Mouse (Mus musculus) embryonic facial prominence, embryonic 11.5 days (tissue): ENCODE results near the gene Kcnh2. TPM values are rescaled to one million over a fixed set of nuclear protein-coding genes. Genes with fewer than 3 reads are reported as not detected.
"Not testable (repeated sequence)": the region's sequence is repeated elsewhere in the genome, so short reads cannot be mapped to it uniquely, and the experiment has no call there.

Experiments
- ATAC-seq: fragments of 200-750 bp; cut with Nextera tagmentation; replicated peaks from 2 replicates; pipeline ENCODE4 v1.8.0; 2017; ENCODE audit warnings: low read depth; ENCODE audit not compliant: insufficient number of reproducible peaks, low FRiP score, low TSS enrichment
- DNase-seq: peaks from one replicate; pipeline ENCODE4 v3.0.0-alpha.2; 2015; ENCODE audit warnings: low spot score
- H3K27ac ChIP-seq: fragments of 300-500 bp; sonication (generic); replicated peaks from 2 replicates; pipeline ENCODE4 v1.5.1; 2014; ENCODE audit warnings: mild to moderate bottlenecking, low read depth, low read length, control low read depth
- H3K27me3 ChIP-seq: fragments of 300-500 bp; sonication (generic); 2 replicates; pipeline ENCODE4 v1.6.1; 2014; ENCODE audit warnings: mild to moderate bottlenecking, low read length, moderate library complexity, mixed read lengths; ENCODE audit not compliant: control insufficient read depth, insufficient read depth
- H3K36me3 ChIP-seq: fragments of 300-500 bp; sonication (generic); replicated peaks from 2 replicates; pipeline ENCODE4 v1.6.1; 2014; ENCODE audit warnings: low read depth, mild to moderate bottlenecking, low read length, moderate library complexity, mixed read lengths; ENCODE audit not compliant: control insufficient read depth, insufficient read depth
- H3K4me1 ChIP-seq: fragments of 300-500 bp; sonication (generic); 2 replicates; pipeline ENCODE4 v1.6.1; 2014; ENCODE audit warnings: low read length, mixed read lengths; ENCODE audit not compliant: control insufficient read depth, insufficient read depth
- H3K4me2 ChIP-seq: fragments of 300-500 bp; sonication (generic); 2 replicates; pipeline ENCODE4 v1.6.1; 2014; ENCODE audit warnings: low read depth, mild to moderate bottlenecking, control low read depth, low read length, moderate library complexity
- H3K4me3 ChIP-seq: fragments of 300-500 bp; sonication (generic); 2 replicates; pipeline ENCODE4 v1.5.1; 2014; ENCODE audit warnings: low read depth, low read length, control low read depth
- H3K9ac ChIP-seq: fragments of 300-500 bp; sonication (generic); replicated peaks from 2 replicates; pipeline ENCODE4 v1.6.1; 2014; ENCODE audit warnings: mild to moderate bottlenecking, control low read depth, low read length
- H3K9me3 ChIP-seq: fragments of 300-500 bp; sonication (generic); replicated peaks from 2 replicates; pipeline ENCODE4 v1.6.1; 2016; ENCODE audit warnings: mild to moderate bottlenecking, low read length, inconsistent platforms, mixed read lengths; ENCODE audit not compliant: control insufficient read depth
- WGBS: fragments of 180-500 bp; shearing (Covaris S2); extraction: QIAGEN DNeasy Blood & Tissue Kit; methylation state at CpG from one replicate; pipeline ENCODE4 v1.1.7; 2014; 5-methylcytosine and 5-hydroxymethylcytosine counted together
- polyA plus RNA-seq: library from polyadenylated mRNA; unstranded; fragments of >200 nt; fragmentation: Nextera tagmentation; extraction: Ambion mirVana; gene quantifications from 2 replicates; pipeline ENCODE4 v1.2.1, GENCODE M21; 2014

The Kcnh2 gene
- 3.7 and 4.2 TPM in 2 replicates for polyA plus RNA-seq

DNA sequence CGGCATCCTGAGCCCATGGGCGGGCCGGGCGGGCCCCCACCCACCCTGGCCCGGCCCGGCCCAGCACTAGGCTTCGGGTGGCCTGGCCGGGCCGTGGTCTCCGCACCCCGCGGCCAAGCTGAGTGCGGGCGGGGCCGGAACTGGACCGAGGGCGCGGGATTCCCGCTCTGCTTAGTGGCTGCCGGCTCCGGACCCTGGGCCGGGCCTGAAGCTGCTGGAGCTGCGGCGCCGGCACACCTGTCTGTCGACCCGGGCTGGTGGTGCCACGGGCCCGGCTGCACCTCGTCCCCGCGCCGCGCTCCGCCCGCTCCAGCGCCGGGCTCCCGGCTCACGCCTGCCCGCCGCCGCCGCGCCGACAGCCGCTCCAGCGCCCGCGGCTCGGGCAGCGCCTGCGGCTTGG is at the start of gene Kcnh2:
TSS of gene Kcnh2 (minus strand) at position 327 of the 400 bp plus-strand sequence.
- Histone ChIP-seq H3K4me1 (peaks cover 9% of the 10 kb centered on the region), H3K27me3 (peaks cover 43% of the 10 kb centered on the region), H3K4me2 (peak within 1 kb of the TSS; percentile 98), H3K4me3 (peak within 1 kb of the TSS; percentile 62), H3K9me3 (no peaks in the 10 kb centered on the region), H3K36me3 (no peaks in the 10 kb centered on the region), H3K9ac (peak within 1 kb of the TSS; percentile 77), H3K27ac (peak within 1 kb of the TSS; percentile 78)
- ATAC-seq = peak; percentile 37
- no peak for DNase-seq
- WGBS = 0% methylated on average over 32 of the region's 53 CpGs

DNA sequence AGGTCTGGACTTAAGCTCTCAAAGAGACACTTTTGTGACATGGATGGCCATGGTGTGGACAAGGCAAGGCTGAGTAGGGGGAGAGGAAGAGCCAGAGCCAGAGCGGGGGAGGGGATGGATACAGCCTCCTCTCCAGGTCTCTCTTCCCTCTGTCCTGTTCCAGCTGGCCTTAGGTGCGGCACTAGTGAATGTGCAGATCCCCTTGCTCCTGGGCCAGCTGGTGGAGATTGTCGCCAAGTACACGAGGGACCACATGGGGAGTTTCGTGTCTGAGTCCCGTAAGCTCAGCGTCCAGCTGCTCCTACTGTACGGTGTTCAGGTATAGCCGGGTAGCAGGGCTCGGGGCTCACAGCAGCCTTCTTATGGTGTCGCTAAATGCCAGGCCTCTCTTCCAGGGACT is 49.0 kb upstream of the Kcnh2 start:
- no peak overlapping the region for H3K27ac ChIP-seq
- no peak overlapping the region for H3K4me2 ChIP-seq
- H3K9ac ChIP-seq = no peak overlapping the region
- no peaks in the 10 kb centered on the region for H3K9me3 ChIP-seq
- DNase-seq = no peak
- H3K27me3 ChIP-seq = no peaks in the 10 kb centered on the region
- H3K36me3 ChIP-seq = no peaks in the 10 kb centered on the region
- no peak overlapping the region for H3K4me3 ChIP-seq
- 0 out of 2 replicates have a peak, but pooled peaks have one; percentile 16 for ATAC-seq
- 83% methylated on average over 11 of the region's 11 CpGs for WGBS
- H3K4me1 ChIP-seq = no peaks in the 10 kb centered on the region; the same call in 1 of the 2 replicates

DNA sequence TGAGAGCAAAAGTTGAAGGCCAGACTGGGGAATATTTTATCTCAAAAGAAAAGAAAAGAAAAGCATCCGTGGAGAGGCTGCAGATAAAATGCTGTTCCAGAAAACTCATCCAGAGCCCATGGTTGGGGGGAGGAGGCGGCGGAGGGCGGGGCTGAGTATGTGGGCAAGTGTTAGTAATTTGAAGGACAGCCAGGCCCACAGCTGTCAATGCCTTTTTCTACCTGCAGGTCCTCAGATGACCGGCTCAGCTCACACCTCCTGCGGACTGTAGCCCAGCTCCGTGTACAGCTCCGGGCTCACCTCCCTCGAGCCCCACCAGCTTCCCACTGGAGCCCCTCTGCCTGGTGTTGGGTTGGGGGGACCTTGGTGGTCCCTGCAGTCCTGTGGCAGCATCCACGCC is 48.3 kb upstream of the Kcnh2 start:
- DNase-seq (no peak), ATAC-seq (0 out of 2 replicates have a peak, but pooled peaks have one; percentile 11)
- no peaks in the 10 kb centered on the region for H3K27me3 ChIP-seq
- WGBS = 80% methylated on average over 10 of the region's 10 CpGs
- no peak overlapping the region for H3K4me2 ChIP-seq
- H3K4me1 ChIP-seq = no peaks in the 10 kb centered on the region; the same call in 1 of the 2 replicates
- H3K27ac ChIP-seq = no peak overlapping the region
- H3K36me3 ChIP-seq = no peaks in the 10 kb centered on the region
- no peaks in the 10 kb centered on the region for H3K9me3 ChIP-seq
- no peak overlapping the region for H3K4me3 ChIP-seq
- H3K9ac ChIP-seq = no peak overlapping the region

DNA sequence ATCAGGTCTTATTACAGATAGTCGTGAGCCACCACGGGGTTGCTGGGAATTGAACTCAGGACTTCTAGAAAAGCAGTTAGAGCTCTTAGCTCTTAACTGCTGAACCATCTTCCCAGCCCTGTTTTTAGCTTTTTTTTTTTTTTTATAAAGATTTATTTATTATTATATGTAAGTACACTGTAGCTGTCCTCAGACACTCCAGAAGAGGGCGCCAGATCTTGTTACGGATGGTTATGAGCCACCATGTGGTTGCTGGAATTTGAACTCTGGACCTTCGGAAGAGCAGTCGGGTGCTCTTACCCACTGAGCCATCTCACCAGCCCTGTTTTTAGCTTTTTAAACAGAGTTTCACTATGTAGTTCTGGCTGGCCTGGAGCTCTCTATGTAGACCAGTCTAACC is 44.9 kb upstream of the Kcnh2 start:
- ATAC-seq, DNase-seq, H3K27me3 ChIP-seq, H3K9me3 ChIP-seq, H3K4me2 ChIP-seq, H3K9ac ChIP-seq, H3K27ac ChIP-seq, H3K4me3 ChIP-seq, H3K4me1 ChIP-seq, H3K36me3 ChIP-seq: not testable (repeated sequence)
- WGBS = 89% methylated on average over 6 of the region's 6 CpGs

DNA sequence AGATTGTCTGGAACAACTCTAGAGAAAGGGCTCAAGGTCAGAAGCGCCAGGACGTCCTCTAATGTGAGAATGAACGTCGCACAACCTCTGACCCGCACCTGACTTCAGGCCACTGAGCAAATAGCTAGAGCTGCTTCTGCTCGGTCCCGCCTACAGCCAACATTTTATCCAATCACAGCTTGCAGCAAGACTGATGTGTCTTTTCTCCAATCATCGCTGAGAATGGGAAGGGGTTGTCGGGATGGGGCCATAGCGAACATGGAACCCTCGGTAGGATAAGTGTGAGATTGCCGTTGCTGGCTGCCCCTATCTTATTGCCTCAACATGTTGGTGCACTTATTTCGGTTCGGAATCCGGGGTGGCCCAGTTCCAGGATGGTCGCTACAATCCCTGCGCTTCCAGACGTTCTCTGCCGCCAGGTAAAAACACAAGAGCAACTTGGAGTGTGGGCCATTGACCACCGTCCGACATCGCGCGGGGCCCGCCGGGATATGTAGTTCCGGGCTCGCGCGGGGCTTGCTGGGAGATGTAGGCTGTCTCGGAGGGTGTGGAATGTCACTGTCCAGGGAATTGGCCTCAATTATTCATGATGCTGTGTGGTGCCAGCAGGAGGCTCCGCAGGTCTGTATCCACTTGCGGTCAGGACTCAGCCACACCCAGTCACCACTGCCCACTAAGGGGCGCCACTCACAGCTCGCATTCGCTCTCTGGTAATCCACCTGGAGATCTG is 42.9 kb upstream of the Kcnh2 start:
- Histone ChIP-seq H3K27ac (no peak overlapping the region), H3K4me1 (no peaks in the 10 kb centered on the region), H3K27me3 (no peaks in the 10 kb centered on the region), H3K4me2 (peak overlapping the region; percentile 50), H3K36me3 (no peaks in the 10 kb centered on the region), H3K9ac (peak overlapping the region; percentile 59), H3K4me3 (peak overlapping the region; percentile 49), H3K9me3 (no peaks in the 10 kb centered on the region)
- DNase-seq (peak; percentile 94), ATAC-seq (peak; percentile 94)
- WGBS = 1% methylated on average over 36 of the region's 36 CpGs

DNA sequence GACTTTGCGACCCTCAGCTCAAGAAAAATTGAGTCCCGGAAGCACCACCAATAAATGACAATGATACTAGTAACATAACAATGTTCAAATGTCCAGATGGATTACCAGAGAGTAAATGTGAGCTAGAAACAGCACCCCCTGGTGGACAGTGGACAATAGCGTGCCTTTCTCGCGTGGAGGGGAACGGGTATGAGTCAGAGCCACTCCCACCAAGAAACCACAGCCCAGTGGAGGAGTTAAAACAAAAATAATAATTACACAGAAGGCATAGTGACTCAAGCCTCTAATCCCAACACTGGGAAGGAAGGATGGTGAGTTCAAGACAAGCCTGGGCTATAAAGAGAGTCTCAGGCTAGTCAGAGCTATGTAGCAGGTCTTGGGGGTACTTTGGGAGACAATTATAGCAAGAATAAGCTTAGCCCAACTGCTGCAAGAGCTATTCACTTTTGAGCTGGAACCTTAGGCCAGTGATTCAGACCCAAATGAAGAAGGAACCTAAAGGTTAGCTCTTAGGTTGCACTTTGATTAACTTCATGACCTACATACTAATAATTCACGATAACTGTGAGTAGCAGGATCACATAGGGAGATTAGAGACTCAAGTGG is 42.1 kb upstream of the Kcnh2 start, which contains the start of gene Abcb8:
TSS of gene Abcb8 (plus strand) at position 272 of the 606 bp plus-strand sequence.
- peak within 1 kb of the TSS; percentile 49 for H3K4me3 ChIP-seq
- no peaks in the 10 kb centered on the region for H3K36me3 ChIP-seq
- peak; percentile 87 for DNase-seq
- no peak for ATAC-seq
- H3K9me3 ChIP-seq = no peaks in the 10 kb centered on the region
- H3K27ac ChIP-seq = no peak within 1 kb of the TSS
- H3K4me2 ChIP-seq = peak within 1 kb of the TSS; percentile 50
- no peaks in the 10 kb centered on the region for H3K27me3 ChIP-seq
- 20% methylated on average over 7 of the region's 7 CpGs for WGBS
- H3K4me1 ChIP-seq = no peaks in the 10 kb centered on the region
- H3K9ac ChIP-seq = peak within 1 kb of the TSS; percentile 59

DNA sequence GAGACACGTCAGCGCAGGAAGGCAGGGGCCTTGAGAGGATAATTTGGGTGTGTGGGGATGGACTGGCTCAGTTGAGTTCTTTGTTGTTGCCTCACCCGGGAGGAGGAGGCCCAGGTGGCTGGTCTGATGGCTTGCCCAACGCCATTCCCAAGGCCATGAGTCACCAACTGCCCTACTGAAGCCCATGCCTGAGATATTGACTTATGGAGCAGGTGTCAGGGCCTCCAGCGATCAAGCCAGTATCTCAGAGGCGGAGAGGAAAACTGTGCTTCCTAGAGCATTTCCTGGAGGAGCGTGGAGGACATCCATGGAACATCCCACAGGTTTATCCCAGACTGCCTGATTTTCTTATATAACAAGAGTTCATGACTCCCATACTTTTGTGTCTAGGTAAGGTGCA is 41.3 kb upstream of the Kcnh2 start:
- ATAC-seq (no peak), DNase-seq (no peak)
- Histone ChIP-seq H3K27ac (no peak overlapping the region), H3K27me3 (peaks cover 6% of the 10 kb centered on the region), H3K4me1 (peaks cover 3% of the 10 kb centered on the region; the same call in 1 of the 2 replicates), H3K9me3 (no peaks in the 10 kb centered on the region), H3K4me3 (no peak overlapping the region), H3K4me2 (no peak overlapping the region), H3K36me3 (no peaks in the 10 kb centered on the region), H3K9ac (no peak overlapping the region)
- WGBS = 75% methylated on average over 7 of the region's 7 CpGs

DNA sequence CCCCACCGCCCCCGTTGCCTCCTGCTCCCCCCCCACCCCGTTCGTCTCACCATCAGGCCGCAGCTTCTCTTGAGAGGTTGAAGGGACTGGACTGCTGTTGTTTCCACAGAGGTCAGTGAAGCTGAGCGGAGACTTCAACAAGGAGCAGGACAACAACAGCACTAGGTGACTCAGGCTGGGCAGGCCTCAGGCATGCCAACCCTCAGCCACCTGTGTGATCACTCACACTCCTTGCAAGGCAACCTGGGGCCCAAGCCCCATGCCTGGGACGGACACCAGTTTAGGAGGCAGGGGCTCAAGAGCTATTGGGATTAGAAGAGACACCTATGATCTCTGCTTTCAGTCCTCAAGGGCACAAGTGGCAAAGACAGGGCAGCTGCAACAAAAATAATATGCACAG is 40.5 kb upstream of the Kcnh2 start, which contains the start of gene Atg9b:
TSS of gene Atg9b (minus strand) at position 280 of the 400 bp plus-strand sequence.
- Histone ChIP-seq H3K4me1 (peaks cover 3% of the 10 kb centered on the region; the same call in 1 of the 2 replicates), H3K9ac (no peak within 1 kb of the TSS), H3K27me3 (peaks cover 13% of the 10 kb centered on the region), H3K4me2 (no peak within 1 kb of the TSS), H3K27ac (no peak within 1 kb of the TSS), H3K4me3 (no peak within 1 kb of the TSS), H3K9me3 (no peaks in the 10 kb centered on the region), H3K36me3 (no peaks in the 10 kb centered on the region)
- ATAC-seq = no peak
- no peak for DNase-seq
- 85% methylated on average over 7 of the region's 7 CpGs for WGBS
